Mouse (Mus musculus) ZHBTc4 (cell line): ENCODE results near the gene Clpp.

Experiments
- DNase-seq: peaks from one replicate; pipeline ENCODE4 v3.0.0-alpha.2; 2011; ENCODE audit warnings: low read depth, low spot score

Gene Clpp

GRCm38 (mm10) chr17:57030931-57031660 lies 41.0 kb downstream of the Clpp start, which contains the start of gene Khsrp:
Gene Khsrp, minus strand, starts transcription at chr17:57031522.
- peak; percentile 64 for DNase-seq

DNA sequence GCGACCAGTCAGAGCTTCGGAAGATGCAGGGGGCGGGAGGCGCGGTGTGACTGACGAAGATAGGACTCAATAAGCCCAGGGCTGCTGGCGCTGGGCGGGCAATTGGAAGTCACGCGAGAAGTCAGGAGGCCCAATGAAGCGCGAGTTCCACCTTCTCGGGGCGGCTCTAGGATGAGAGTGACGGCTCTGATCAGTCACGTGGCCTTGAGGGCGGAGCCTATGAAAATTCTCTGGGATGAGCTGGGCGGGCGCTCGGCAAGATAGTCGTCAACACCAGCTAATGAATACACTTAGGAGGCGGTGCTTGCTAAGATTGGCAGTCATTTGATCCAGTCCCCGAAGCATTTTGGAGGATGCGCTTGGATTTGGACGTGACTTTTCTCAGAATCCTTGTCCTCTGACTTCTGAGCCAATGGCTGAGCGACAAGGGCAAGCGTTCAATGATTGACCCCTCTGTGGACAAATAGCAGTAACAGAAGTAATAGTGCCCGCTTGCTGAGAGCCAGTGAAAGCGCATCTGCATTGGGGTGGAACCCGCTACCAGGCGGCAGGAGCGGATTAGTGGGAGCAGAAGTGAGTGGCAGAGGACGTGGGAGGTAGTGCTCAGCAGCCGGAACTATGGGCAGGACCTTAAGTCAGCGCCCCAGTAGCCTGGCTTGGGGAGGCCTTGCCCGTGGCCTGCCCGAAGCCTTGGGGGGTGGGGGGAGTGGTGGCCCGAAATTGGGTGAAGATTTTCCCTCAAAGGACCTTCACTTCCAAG lies 41.7 kb downstream of the Clpp start:
- DNase-seq = peak; percentile 100

DNA sequence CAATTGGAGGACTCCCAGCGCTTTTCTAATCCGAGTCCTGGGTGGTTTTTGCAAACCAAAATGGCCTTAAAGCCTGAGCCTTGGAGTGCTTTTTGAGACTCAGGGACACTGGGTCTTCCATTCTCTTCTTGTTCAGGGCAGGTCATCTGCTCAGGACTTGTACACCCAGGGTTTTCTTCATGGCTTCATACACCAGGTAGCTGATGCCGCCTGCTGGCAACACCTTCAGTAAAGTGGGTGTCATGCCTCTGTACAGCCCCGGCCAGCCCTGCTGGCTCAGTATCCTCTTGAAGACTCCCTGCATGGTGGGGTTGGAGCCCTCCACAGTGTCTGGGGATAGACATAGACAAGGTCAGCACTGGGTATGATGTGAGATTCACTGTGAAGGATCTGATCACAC lies 42.7 kb downstream of the Clpp start:
- no peak for DNase-seq

DNA sequence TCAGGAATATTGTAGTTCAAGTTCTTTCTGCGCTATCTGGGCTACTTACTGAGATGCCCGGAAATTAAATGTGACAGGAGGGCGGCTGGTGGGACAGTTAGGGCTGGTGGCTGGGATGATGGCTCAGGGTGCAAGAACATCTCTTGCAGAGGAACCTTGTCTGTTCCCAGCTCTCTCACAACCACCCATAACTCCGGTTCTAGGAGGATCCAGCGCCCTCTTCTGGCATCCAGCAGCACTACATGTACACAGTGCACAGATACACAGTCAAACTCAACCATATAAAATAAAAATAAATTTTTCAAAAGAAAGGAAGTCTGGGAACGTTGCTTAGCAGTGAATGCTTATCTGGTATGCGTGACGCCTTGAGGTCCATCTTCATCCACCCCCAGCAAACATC lies 48.9 kb downstream of the Clpp start:
- peak; percentile 74 for DNase-seq

DNA sequence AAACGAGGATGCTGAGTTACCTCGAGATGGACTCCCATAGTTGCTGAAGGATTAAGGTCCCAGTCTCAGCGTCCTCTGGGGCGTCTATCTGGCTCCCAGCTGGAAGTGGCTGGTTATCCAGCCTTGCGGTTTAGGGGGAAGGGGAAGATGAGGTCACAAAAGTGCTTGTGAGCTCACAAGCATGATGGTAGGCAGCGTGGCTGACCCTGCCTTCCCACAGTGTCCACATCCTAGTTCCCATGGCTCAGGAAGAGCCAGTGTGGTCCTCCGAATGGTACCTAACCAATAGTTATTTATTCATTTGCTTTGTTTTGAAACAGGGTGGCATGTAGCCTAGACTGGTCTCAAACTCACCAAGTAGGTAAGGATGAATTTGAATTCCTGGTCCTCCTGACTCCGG lies 51.4 kb downstream of the Clpp start, which contains the start of gene Slc25a41:
Slc25a41 (minus strand) TSS at position 101 of the 400 bp plus-strand sequence.
- no peak for DNase-seq
